Mouse (Mus musculus): ENCODE data around the gene Col6a6.
"Not testable (repeated sequence)": the region's sequence is repeated elsewhere in the genome, so short reads cannot be mapped to it uniquely, and the experiment has no call there.

Gene Col6a6

GRCm38 (mm10) chr9:105665269-105665668 lies 162.7 kb downstream of the Col6a6 start:
- no peak for DNase-seq (ENCODE audit: extremely low spot score)

- DNase-seq (ENCODE audit: extremely low spot score): no peak
These were observed 168.1 kb downstream of the Col6a6 start for GRCm38 (mm10) chr9:105659877-105660276.

GRCm38 (mm10) chr9:105658216-105658615 lies 169.7 kb downstream of the Col6a6 start:
- no peak for DNase-seq (ENCODE audit: extremely low spot score)

- DNase-seq (ENCODE audit: extremely low spot score): no peak
These were observed 171.8 kb downstream of the Col6a6 start for GRCm38 (mm10) chr9:105656189-105656588.

GRCm38 (mm10) chr9:105642460-105643371 lies 185.2 kb downstream of the Col6a6 start, which contains the start of gene Pik3r4:
Gene Pik3r4 (plus strand): TSS chr9:105642978.
- peak; percentile 81 for DNase-seq (ENCODE audit: extremely low spot score)

- not testable (repeated sequence) for DNase-seq (ENCODE audit: extremely low spot score)
These were observed 186.6 kb downstream of the Col6a6 start for GRCm38 (mm10) chr9:105641377-105641776.

Data from embryo, embryonic 9.5 days (tissue).